Mouse (Mus musculus) liver, postnatal 0 days (tissue): Measurements from ENCODE around the gene Mnat1.

Experiments
- CTCF ChIP-seq: sonication (generic); IDR thresholded peaks from 2 replicates; pipeline ENCODE4 v1.5.1; 2016; ENCODE audit warnings: antibody characterized with exemption, low read depth
- EP300 ChIP-seq: IDR thresholded peaks from 2 replicates; pipeline ENCODE4 v1.6.1; 2016; ENCODE audit warnings: antibody characterized with exemption, low read depth, mild to moderate bottlenecking

- TF ChIP-seq CTCF (no peak), EP300 (no peak)
These were observed 100.4 kb downstream of the Mnat1 start for GRCm38 (mm10) chr12:73223872-73224271.
